Mouse (Mus musculus) gastrocnemius, adult 18-20 months (tissue): ENCODE measurements at regions not wholly inside any gene's neighbourhood (a gene's known extent, or its start where the extent isn't known, plus 50 kb on each side); places are given as distances from the start of the nearest gene placed in this dataset.

Source experiments
- DNase-seq: peaks from one replicate; pipeline ENCODE4 v3.0.0; 2021; ENCODE audit warnings: low spot score

GRCm38 (mm10) chr3:104295015-104295719 lies 75.0 kb upstream of the Magi3 start:
- no peak for DNase-seq

DNA sequence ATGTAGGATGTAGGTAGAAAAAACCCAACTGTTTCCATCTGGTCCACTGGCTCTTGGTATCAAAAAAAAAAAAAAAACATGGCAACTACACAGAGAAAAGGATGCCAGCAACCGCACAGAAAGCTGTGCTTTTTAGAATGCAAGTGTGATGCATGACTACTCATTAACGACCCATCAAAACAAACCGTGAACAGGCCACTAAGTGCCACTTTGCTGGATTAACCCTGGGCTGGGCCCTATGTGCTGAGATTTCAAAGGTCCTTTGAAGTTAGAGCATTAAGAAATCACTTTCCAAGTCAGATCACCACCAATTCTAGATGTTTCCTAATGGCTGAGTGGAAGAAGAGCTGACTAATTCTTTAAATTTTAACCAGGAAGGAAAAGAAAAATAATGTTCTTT lies 73.7 kb upstream of the Magi3 start:
- no peak for DNase-seq

- no peak for DNase-seq
Measured at GRCm38 (mm10) chr3:104288970-104289680, 69.0 kb upstream of the Magi3 start.

GRCm38 (mm10) chr3:104287900-104288299 lies 67.7 kb upstream of the Magi3 start:
- DNase-seq: no peak

DNA sequence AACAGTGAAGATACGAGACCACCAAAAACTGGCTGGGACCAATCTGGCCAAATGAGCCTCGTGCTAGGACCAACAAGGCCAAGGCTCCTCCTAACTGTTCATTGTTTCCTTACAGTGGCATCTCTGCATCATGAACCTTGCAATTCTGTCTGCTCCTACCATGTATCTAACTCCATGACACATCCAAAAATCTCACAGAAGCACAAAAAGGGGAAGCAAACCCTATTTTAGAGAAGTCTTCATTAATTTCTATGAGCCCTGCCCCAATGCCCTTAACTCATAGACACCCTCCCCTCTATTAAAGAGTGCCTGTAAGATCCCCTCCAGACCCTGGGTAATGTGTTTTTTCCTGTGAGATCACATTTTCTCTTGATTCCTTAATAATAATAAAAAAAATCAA lies 64.8 kb upstream of the Magi3 start:
- no peak for DNase-seq

DNA sequence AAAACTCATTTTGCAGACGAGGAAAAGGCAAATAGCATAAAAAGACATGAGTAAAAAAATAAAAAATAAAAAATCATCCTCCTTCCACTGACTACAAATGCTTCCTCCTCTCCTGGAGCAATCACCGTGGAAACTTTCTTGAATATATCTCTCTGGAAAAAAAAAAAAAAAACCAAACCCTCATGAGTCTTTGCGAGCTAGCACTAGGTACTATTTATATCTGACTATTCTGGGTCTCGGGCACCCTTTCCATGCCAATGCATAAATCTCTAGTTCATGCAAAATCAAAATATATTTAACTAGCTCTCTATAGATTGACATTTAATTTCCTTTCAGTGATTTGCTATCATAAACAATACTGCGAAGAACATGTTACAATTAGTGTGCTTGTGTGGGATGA lies 63.7 kb upstream of the Magi3 start:
- no peak for DNase-seq

DNA sequence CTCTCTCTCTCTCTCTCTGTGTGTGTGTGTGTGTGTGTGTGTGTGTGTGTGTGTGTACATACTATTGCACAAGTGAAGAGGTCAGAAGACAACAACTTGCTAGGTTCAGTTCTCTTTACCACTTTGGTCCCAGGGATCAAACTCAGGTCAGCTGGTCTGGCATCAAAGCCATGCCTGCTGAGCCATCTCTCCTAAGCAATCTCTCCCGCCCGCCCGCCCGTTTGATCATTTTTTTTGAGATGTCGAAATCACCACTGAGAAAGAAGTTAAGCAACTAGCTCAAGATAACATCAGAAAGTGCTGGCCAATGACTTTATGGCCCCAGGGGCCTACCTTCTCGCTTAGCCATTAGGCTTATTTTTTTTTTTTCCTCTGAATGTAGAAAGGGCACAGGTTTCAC lies 59.3 kb upstream of the Magi3 start:
- no peak for DNase-seq

GRCm38 (mm10) chr3:104274718-104275302 lies 54.6 kb upstream of the Magi3 start:
- DNase-seq: no peak

- DNase-seq: no peak
Measured at GRCm38 (mm10) chr3:104274084-104274483, 53.9 kb upstream of the Magi3 start.
